Mouse (Mus musculus): ENCODE measurements around the gene Tmem43. TPM values are rescaled to one million over a fixed set of nuclear protein-coding genes. Genes with fewer than 3 reads are reported as not detected.

Tmem43 gene
- polyA plus RNA-seq, 1 experiment from 2014 or later, result 34.5 TPM

GRCm38 (mm10) chr6:91514737-91515362 is 41.3 kb downstream of the Tmem43 start:
- peak; percentile 35 for DNase-seq (ENCODE audit: low spot score)

GRCm38 (mm10) chr6:91515545-91516449 is 42.3 kb downstream of the Tmem43 start, which contains the start of the genes Xpc and Lsm3:
Xpc (minus strand) TSS chr6:91515888.
Lsm3 (plus strand) TSS chr6:91515928.
- no peaks in the 10 kb centered on the region for H3K9me3 ChIP-seq (replicated peaks; ENCODE audit: low read length)
- H3K27me3 ChIP-seq (ENCODE audit: insufficient read depth, low read length), result no peaks in the 10 kb centered on the region
- 0 out of 2 replicates have a peak, but pooled peaks have one; percentile 19 for TF ChIP-seq CTCF (IDR thresholded peaks at IDR 0.05; ENCODE audit: low read depth)
- ATAC-seq (replicated peaks; ENCODE audit: low FRiP score, low read depth), result peak; percentile 98
- peak within 1 kb of the TSS; percentile 79 for H3K27ac ChIP-seq
- H3K36me3 ChIP-seq (ENCODE audit: insufficient read depth, low read length), result peaks cover 22% of the 10 kb centered on the region; the same call in 1 of the 2 replicates
- H3K4me1 ChIP-seq (replicated peaks; ENCODE audit: insufficient read depth, low read length), result peaks cover 7% of the 10 kb centered on the region; the same call in 1 of the 2 replicates
- WGBS, result under 1% methylated on average over 80 of the region's 80 CpGs
- H3K9ac ChIP-seq (ENCODE audit: low read depth, low read length), result peak within 1 kb of the TSS; percentile 88
- H3K4me2 ChIP-seq (ENCODE audit: low read length), result peak within 1 kb of the TSS; percentile 89
- peak; percentile 98 for DNase-seq (ENCODE audit: low spot score)
- H3K4me3 ChIP-seq (replicated peaks; ENCODE audit: low read depth, low read length), result peak within 1 kb of the TSS; percentile 88

More at GRCm38 (mm10) chr6:91514737-91515362, 41.3 kb downstream of the Tmem43 start:
- TF ChIP-seq CTCF (IDR thresholded peaks at IDR 0.05; ENCODE audit: low read depth), result no peak
- H3K9me3 ChIP-seq (replicated peaks; ENCODE audit: low read length), result no peaks in the 10 kb centered on the region
- peak overlapping the region; percentile 79 for H3K27ac ChIP-seq
- peaks cover 7% of the 10 kb centered on the region; the same call in 1 of the 2 replicates for H3K4me1 ChIP-seq (replicated peaks; ENCODE audit: insufficient read depth, low read length)
- H3K4me3 ChIP-seq (replicated peaks; ENCODE audit: low read depth, low read length), result peak overlapping the region; percentile 88
- H3K4me2 ChIP-seq (ENCODE audit: low read length), result peak overlapping the region; percentile 64
- 12% methylated on average over 10 of the region's 10 CpGs for whole genome bisulfite sequencing
- H3K9ac ChIP-seq (ENCODE audit: low read depth, low read length), result peak overlapping the region; percentile 60
- peaks cover 13% of the 10 kb centered on the region; the same call in 1 of the 2 replicates for H3K36me3 ChIP-seq (ENCODE audit: insufficient read depth, low read length)
- H3K27me3 ChIP-seq (ENCODE audit: insufficient read depth, low read length), result no peaks in the 10 kb centered on the region
- ATAC-seq (replicated peaks; ENCODE audit: low FRiP score, low read depth), result no peak

- Histone ChIP-seq H3K4me1 (replicated peaks; ENCODE audit: insufficient read depth, low read length) (peaks cover 7% of the 10 kb centered on the region; the same call in 1 of the 2 replicates), H3K9me3 (replicated peaks; ENCODE audit: low read length) (no peaks in the 10 kb centered on the region), H3K36me3 (ENCODE audit: insufficient read depth, low read length) (peaks cover 45% of the 10 kb centered on the region), H3K27me3 (ENCODE audit: insufficient read depth, low read length) (no peaks in the 10 kb centered on the region), H3K9ac (ENCODE audit: low read depth, low read length) (0 out of 2 replicates have a peak overlapping the region, but pooled peaks have one; percentile 3), H3K4me3 (replicated peaks; ENCODE audit: low read depth, low read length) (no peak overlapping the region), H3K27ac (no peak overlapping the region), H3K4me2 (ENCODE audit: low read length) (no peak overlapping the region)
- ATAC-seq (replicated peaks; ENCODE audit: low FRiP score, low read depth), result no peak
- DNase-seq (ENCODE audit: low spot score), result no peak
- 87% methylated on average over 7 of the region's 7 CpGs for WGBS
- no peak for TF ChIP-seq CTCF (IDR thresholded peaks at IDR 0.05; ENCODE audit: low read depth)
These were observed 45.0 kb downstream of the Tmem43 start for GRCm38 (mm10) chr6:91518454-91519020.

- Histone ChIP-seq H3K27me3 (ENCODE audit: insufficient read depth, low read length) (no peaks in the 10 kb centered on the region), H3K9me3 (replicated peaks; ENCODE audit: low read length) (no peaks in the 10 kb centered on the region), H3K4me1 (replicated peaks; ENCODE audit: insufficient read depth, low read length) (no peaks in the 10 kb centered on the region), H3K4me2 (ENCODE audit: low read length) (no peak overlapping the region), H3K27ac (no peak overlapping the region), H3K9ac (ENCODE audit: low read depth, low read length) (no peak overlapping the region), H3K36me3 (ENCODE audit: insufficient read depth, low read length) (peaks cover 45% of the 10 kb centered on the region), H3K4me3 (replicated peaks; ENCODE audit: low read depth, low read length) (no peak overlapping the region)
- no peak for DNase-seq (ENCODE audit: low spot score)
- ATAC-seq (replicated peaks; ENCODE audit: low FRiP score, low read depth), result no peak
- WGBS, result 94% methylated on average over 5 of the region's 5 CpGs
- no peak for TF ChIP-seq CTCF (IDR thresholded peaks at IDR 0.05; ENCODE audit: low read depth)
These were observed 49.3 kb downstream of the Tmem43 start for GRCm38 (mm10) chr6:91522816-91523215.

GRCm38 (mm10) chr6:91525544-91525943 is 52.0 kb downstream of the Tmem43 start:
- Histone ChIP-seq H3K4me2 (ENCODE audit: low read length) (no peak overlapping the region), H3K36me3 (ENCODE audit: insufficient read depth, low read length) (peaks cover 26% of the 10 kb centered on the region), H3K27me3 (ENCODE audit: insufficient read depth, low read length) (no peaks in the 10 kb centered on the region), H3K4me1 (replicated peaks; ENCODE audit: insufficient read depth, low read length) (no peaks in the 10 kb centered on the region), H3K27ac (no peak overlapping the region), H3K4me3 (replicated peaks; ENCODE audit: low read depth, low read length) (no peak overlapping the region), H3K9me3 (replicated peaks; ENCODE audit: low read length) (no peaks in the 10 kb centered on the region), H3K9ac (ENCODE audit: low read depth, low read length) (no peak overlapping the region)
- TF ChIP-seq CTCF (IDR thresholded peaks at IDR 0.05; ENCODE audit: low read depth), result no peak
- DNase-seq (ENCODE audit: low spot score) (no peak), ATAC-seq (replicated peaks; ENCODE audit: low FRiP score, low read depth) (no peak)
- WGBS, result 77% methylated on average over 4 of the region's 4 CpGs
